Mouse (Mus musculus): Measurements from ENCODE around the gene Rad21l. TPM values are rescaled to one million over a fixed set of nuclear protein-coding genes. Genes with fewer than 3 reads are reported as not detected.
"Not testable (repeated sequence)": the region's sequence is repeated elsewhere in the genome, so short reads cannot be mapped to it uniquely, and the experiment has no call there.

Gene Rad21l
- total and polyA plus RNA-seq, 2 experiments from 2014 or later = 0.15 to 0.44 TPM

DNA sequence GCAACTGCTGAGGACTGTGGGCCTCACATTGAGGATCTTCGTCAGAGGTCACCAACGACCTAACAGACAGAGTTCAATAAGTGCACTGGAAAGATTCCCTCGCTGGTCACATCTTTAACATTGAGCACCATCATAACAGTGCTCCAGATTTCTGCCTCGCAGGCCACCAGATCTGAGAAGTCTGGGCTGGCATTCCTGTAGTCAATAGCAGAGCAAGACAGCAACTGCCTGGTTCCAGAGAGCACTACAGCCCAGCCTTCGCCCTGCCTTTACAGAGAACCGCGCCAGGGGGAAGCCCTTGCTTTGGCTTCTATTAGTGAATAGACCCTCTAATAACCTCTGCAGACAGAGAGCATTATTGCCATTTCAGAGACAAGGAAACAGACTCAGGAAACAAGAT lies 42.0 kb downstream of the Rad21l start:
- Histone ChIP-seq H3K27me3 (ENCODE audit: insufficient read depth, low read length) (no peaks in the 10 kb centered on the region), H3K9me3 (ENCODE audit: low read length) (no peaks in the 10 kb centered on the region), H3K4me2 (ENCODE audit: low read depth, low read length, poor library complexity, severe bottlenecking) (no peak overlapping the region), H3K9ac (replicated peaks; ENCODE audit: low read length, poor library complexity, severe bottlenecking) (no peak overlapping the region), H3K4me1 (ENCODE audit: insufficient read depth, low read length) (peaks cover 12% of the 10 kb centered on the region; the same call in 1 of the 2 replicates), H3K36me3 (ENCODE audit: insufficient read depth, low read length) (peaks cover 10% of the 10 kb centered on the region; the same call in 1 of the 2 replicates), H3K4me3 (ENCODE audit: low read depth, low read length) (no peak overlapping the region), H3K27ac (ENCODE audit: low read depth, low read length) (no peak overlapping the region)
- no peak for TF ChIP-seq CTCF (IDR thresholded peaks at IDR 0.05)
- ATAC-seq (ENCODE audit: low FRiP score) (no peak), DNase-seq (ENCODE audit: low spot score) (no peak)
- 93% methylated on average over 7 of the region's 7 CpGs for WGBS

DNA sequence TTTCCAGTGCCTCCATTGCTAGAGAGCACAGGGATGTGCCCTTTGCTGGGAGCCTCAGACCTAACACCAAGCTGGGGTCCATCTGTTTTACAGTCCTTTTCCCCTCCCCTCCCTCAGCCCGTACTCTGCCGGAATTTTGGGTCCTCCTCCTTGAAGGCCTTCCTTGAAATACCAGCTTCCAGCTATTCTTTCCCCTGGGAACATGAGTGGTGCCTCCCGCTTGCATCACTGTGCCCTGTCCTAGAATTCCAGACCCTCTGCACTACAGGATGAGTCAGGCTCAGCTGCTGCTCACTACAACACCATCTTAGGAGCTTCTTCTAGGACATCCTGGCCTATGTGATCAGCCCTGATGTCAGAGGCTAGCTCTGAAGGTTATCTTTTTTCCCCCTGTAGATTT lies 44.6 kb downstream of the Rad21l start:
- Histone ChIP-seq H3K27ac (ENCODE audit: low read depth, low read length) (no peak overlapping the region), H3K27me3 (ENCODE audit: insufficient read depth, low read length) (no peaks in the 10 kb centered on the region), H3K9ac (replicated peaks; ENCODE audit: low read length, poor library complexity, severe bottlenecking) (no peak overlapping the region), H3K4me2 (ENCODE audit: low read depth, low read length, poor library complexity, severe bottlenecking) (no peak overlapping the region), H3K4me1 (ENCODE audit: insufficient read depth, low read length) (no peaks in the 10 kb centered on the region), H3K36me3 (ENCODE audit: insufficient read depth, low read length) (peaks cover 10% of the 10 kb centered on the region; the same call in 1 of the 2 replicates), H3K4me3 (ENCODE audit: low read depth, low read length) (no peak overlapping the region), H3K9me3 (ENCODE audit: low read length) (no peaks in the 10 kb centered on the region)
- 80% methylated on average over 3 of the region's 3 CpGs for WGBS
- no peak for TF ChIP-seq CTCF (IDR thresholded peaks at IDR 0.05)
- DNase-seq (ENCODE audit: low spot score) (no peak), ATAC-seq (ENCODE audit: low FRiP score) (no peak)

- ATAC-seq (ENCODE audit: low FRiP score) = no peak
- 75% methylated on average over 6 of the region's 6 CpGs for WGBS
These were observed 51.6 kb downstream of the Rad21l start for GRCm38 (mm10) chr2:151616551-151617329.

DNA sequence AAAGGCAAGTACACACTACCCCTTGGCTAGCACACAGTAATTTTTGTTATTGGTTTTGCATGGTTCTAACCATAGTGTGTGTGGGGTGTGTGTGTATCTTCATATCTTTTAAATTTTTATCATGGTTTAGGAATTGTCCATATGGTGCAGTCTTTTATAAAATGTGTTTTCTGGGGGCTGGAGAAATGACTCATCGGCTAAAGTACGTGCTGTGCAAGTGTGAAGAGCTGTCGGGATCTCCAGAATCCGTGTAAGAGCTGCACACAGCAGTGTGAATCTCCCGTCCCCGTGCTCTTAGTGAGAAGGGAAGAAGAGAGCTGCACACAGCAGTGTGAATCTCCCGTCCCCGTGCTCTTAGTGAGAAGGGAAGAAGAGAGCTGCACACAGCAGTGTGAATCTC lies 52.6 kb downstream of the Rad21l start:
- DNase-seq (ENCODE audit: low spot score); H3K4me1 ChIP-seq (ENCODE audit: insufficient read depth, low read length); H3K9ac ChIP-seq (replicated peaks; ENCODE audit: low read length, poor library complexity, severe bottlenecking); H3K27me3 ChIP-seq (ENCODE audit: insufficient read depth, low read length); H3K4me3 ChIP-seq (ENCODE audit: low read depth, low read length); H3K27ac ChIP-seq (ENCODE audit: low read depth, low read length); ATAC-seq (ENCODE audit: low FRiP score); H3K36me3 ChIP-seq (ENCODE audit: insufficient read depth, low read length); H3K4me2 ChIP-seq (ENCODE audit: low read depth, low read length, poor library complexity, severe bottlenecking); H3K9me3 ChIP-seq (ENCODE audit: low read length): not testable (repeated sequence)
- WGBS = 76% methylated on average over 6 of the region's 8 CpGs

More at GRCm38 (mm10) chr2:151616551-151617329, 51.6 kb downstream of the Rad21l start:
- Histone ChIP-seq H3K4me2 (ENCODE audit: low read depth, low read length, poor library complexity, severe bottlenecking) (no peak overlapping the region), H3K36me3 (ENCODE audit: insufficient read depth, low read length) (no peaks in the 10 kb centered on the region), H3K4me3 (ENCODE audit: low read depth, low read length) (no peak overlapping the region), H3K27me3 (ENCODE audit: insufficient read depth, low read length) (no peaks in the 10 kb centered on the region), H3K4me1 (ENCODE audit: insufficient read depth, low read length) (no peaks in the 10 kb centered on the region), H3K9ac (replicated peaks; ENCODE audit: low read length, poor library complexity, severe bottlenecking) (no peak overlapping the region), H3K9me3 (ENCODE audit: low read length) (no peaks in the 10 kb centered on the region), H3K27ac (ENCODE audit: low read depth, low read length) (no peak overlapping the region)
- DNase-seq (ENCODE audit: low spot score) = no peak
- no peak for TF ChIP-seq CTCF (IDR thresholded peaks at IDR 0.05)

DNA sequence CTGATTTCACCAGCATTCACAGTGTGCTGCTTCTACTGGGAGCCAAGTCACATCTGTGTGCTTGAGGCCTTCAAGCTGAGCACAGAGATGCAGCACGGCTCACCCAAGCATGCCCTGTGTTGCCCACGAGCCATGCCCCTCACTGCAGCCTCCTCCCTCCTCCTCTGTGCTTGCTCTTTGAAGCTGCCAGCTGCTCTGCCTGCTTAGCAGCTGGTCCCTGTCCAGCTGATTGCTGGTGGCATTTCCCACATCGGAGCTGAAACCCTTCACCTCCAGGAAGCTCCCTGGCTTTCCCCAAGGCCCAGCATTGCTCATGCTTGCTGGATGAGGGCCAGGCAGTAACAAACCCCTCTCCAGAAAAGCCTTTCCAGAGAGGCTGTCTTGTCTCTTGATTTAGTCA lies 58.4 kb downstream of the Rad21l start:
- no peak for TF ChIP-seq CTCF (IDR thresholded peaks at IDR 0.05)
- Histone ChIP-seq H3K36me3 (ENCODE audit: insufficient read depth, low read length) (no peaks in the 10 kb centered on the region), H3K27ac (ENCODE audit: low read depth, low read length) (no peak overlapping the region), H3K4me2 (ENCODE audit: low read depth, low read length, poor library complexity, severe bottlenecking) (no peak overlapping the region), H3K4me1 (ENCODE audit: insufficient read depth, low read length) (0 out of 2 replicates have a peak, but pooled peaks cover 5% of the 10 kb centered on the region), H3K27me3 (ENCODE audit: insufficient read depth, low read length) (no peaks in the 10 kb centered on the region), H3K9me3 (ENCODE audit: low read length) (no peaks in the 10 kb centered on the region), H3K9ac (replicated peaks; ENCODE audit: low read length, poor library complexity, severe bottlenecking) (no peak overlapping the region), H3K4me3 (ENCODE audit: low read depth, low read length) (no peak overlapping the region)
- WGBS = 27% methylated on average over 3 of the region's 3 CpGs
- ATAC-seq (ENCODE audit: low FRiP score) = peak; percentile 22; the same call in 1 of the 2 replicates
- DNase-seq (ENCODE audit: low spot score) = peak; percentile 54

GRCm38 (mm10) chr2:151608435-151608834 lies 59.9 kb downstream of the Rad21l start:
- WGBS = 60% methylated on average over 1 of the region's 1 CpGs
- no peak overlapping the region for H3K9ac ChIP-seq (replicated peaks; ENCODE audit: low read length, poor library complexity, severe bottlenecking)
- 0 out of 2 replicates have a peak, but pooled peaks cover 8% of the 10 kb centered on the region for H3K4me1 ChIP-seq (ENCODE audit: insufficient read depth, low read length)
- DNase-seq (ENCODE audit: low spot score) = no peak
- no peaks in the 10 kb centered on the region for H3K36me3 ChIP-seq (ENCODE audit: insufficient read depth, low read length)
- no peak overlapping the region for H3K4me3 ChIP-seq (ENCODE audit: low read depth, low read length)
- no peak overlapping the region for H3K4me2 ChIP-seq (ENCODE audit: low read depth, low read length, poor library complexity, severe bottlenecking)
- ATAC-seq (ENCODE audit: low FRiP score) = no peak
- H3K27ac ChIP-seq (ENCODE audit: low read depth, low read length) = no peak overlapping the region
- TF ChIP-seq CTCF (IDR thresholded peaks at IDR 0.05) = no peak
- no peaks in the 10 kb centered on the region for H3K9me3 ChIP-seq (ENCODE audit: low read length)
- no peaks in the 10 kb centered on the region for H3K27me3 ChIP-seq (ENCODE audit: insufficient read depth, low read length)

Data from midbrain, postnatal 0 days (tissue).